Mouse (Mus musculus) kidney, embryonic 16.5 days (tissue): ENCODE results near the gene Gm10642. TPM values are rescaled to one million over a fixed set of nuclear protein-coding genes. Genes with fewer than 3 reads are reported as not detected.

Source experiments
- polyA plus RNA-seq: library from polyadenylated mRNA; unstranded; fragments of >200 nt; fragmentation: Nextera tagmentation; extraction: Ambion mirVana; gene quantifications from 2 replicates; pipeline ENCODE4 v1.2.1, GENCODE M21; 2015

Gene Gm10642
- polyA plus RNA-seq, 1 experiment from 2014 or later: 0.17 TPM

Other genes with a start within 250 kb of the Gm10642 start
- gene Ccnb2, start 234.7 kb upstream of the Gm10642 start, polyA plus RNA-seq: 221 and 223 TPM in 2 replicates
- 27.1 and 31.2 TPM in 2 replicates for gene Rnf111, start 152.5 kb upstream of the Gm10642 start, polyA plus RNA-seq
- 49.2 and 63.8 TPM in 2 replicates for gene Sltm, start 113.5 kb upstream of the Gm10642 start, polyA plus RNA-seq
- 8.8 and 10.3 TPM in 2 replicates for gene Mindy2, start 923 bp downstream of the Gm10642 start, polyA plus RNA-seq
- gene Adam10, start 22.7 kb downstream of the Gm10642 start, polyA plus RNA-seq: 88.7 and 90.1 TPM in 2 replicates